Mouse (Mus musculus): Measurements from ENCODE around the gene March6. TPM values are rescaled to one million over a fixed set of nuclear protein-coding genes. Genes with fewer than 3 reads are reported as not detected.

March6 gene
- total RNA-seq, 1 experiment, result 67.6 TPM

DNA sequence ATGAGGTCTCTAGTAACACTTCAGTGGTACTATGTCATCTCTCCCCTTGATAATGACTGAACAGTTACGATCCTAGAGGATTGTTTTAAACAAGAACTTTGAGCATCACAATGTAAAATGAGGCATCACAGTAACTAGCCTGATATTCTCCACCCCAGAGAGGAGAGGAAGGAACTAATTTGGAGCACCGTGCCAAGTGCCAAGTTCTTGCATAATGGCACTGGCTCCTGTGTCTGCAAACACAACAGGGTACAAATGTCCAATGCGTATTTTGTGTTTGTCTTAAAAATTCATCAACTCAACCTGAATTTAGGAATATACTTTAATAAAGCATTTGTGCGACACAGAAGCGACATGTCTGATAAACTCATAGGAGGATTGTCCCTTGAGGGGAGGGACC, 74.5 kb downstream of the March6 start:
- H3K9me3 ChIP-seq (ENCODE audit: control insufficient read depth, insufficient read depth, low read depth, low read length), result no peaks in the 10 kb centered on the region
- in situ Hi-C loops (cut with MboI; ENCODE audit: low sequenced_read_pairs in 2 of 2, unreplicated experiment in 2 of 2), result no loop called here
- no peak overlapping the region for H3K27ac ChIP-seq (ENCODE audit: insufficient read depth, low read depth, low read length, poor library complexity, severe bottlenecking)
- H3K4me3 ChIP-seq (ENCODE audit: insufficient read depth in 1 of 2, low read depth in 1 of 2, low read length in 2 of 2, poor library complexity in 1 of 2, severe bottlenecking in 1 of 2), result no peak overlapping the region
- H3K36me3 ChIP-seq (ENCODE audit: control insufficient read depth, insufficient read depth, low read length, poor library complexity, severe bottlenecking), result peaks cover 12% of the 10 kb centered on the region
- TF ChIP-seq HCFC1 (IDR thresholded peaks at IDR 0.05; ENCODE audit: borderline replicate concordance, insufficient read depth, low read length) (no peak), CHD2 (IDR thresholded peaks at IDR 0.05; ENCODE audit: low read depth, low read length) (no peak)
- peaks cover 2% of the 10 kb centered on the region in 2 experiments; a peak in 3 of 4 replicates for H3K4me1 ChIP-seq (ENCODE audit: control insufficient read depth in 2 of 2, insufficient read depth in 2 of 2, low read length in 2 of 2, poor library complexity in 1 of 2)
- H3K9ac ChIP-seq (ENCODE audit: insufficient read depth, low read depth, low read length, poor library complexity, severe bottlenecking), result no peak overlapping the region
- no peak for DNase-seq (ENCODE audit: low read depth, low spot score)

DNA sequence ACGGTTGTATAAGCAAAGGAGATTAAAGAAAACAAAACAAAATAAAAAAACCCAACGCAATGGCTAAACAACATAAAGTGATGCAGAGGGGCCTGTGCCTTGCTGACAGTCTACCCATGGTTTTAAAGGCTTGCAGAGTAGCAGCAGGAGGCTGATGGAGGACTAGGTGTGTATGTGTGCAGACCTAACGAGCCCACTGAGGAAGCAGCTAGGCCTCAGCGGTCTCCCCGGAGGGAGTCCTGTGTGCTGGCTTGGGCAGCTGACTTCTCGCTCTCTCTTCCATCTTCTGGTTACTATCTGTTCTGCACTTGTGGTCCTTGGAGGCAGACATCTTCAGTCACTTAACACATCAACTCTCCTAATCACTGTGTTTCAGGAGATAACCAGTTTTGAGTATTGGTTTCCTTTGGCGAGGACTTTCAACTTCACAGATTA, 76.0 kb downstream of the March6 start:
- no peak overlapping the region for H3K27ac ChIP-seq (ENCODE audit: insufficient read depth, low read depth, low read length, poor library complexity, severe bottlenecking)
- H3K9ac ChIP-seq (ENCODE audit: insufficient read depth, low read depth, low read length, poor library complexity, severe bottlenecking), result no peak overlapping the region
- H3K36me3 ChIP-seq (ENCODE audit: control insufficient read depth, insufficient read depth, low read length, poor library complexity, severe bottlenecking), result peaks cover 10% of the 10 kb centered on the region; the same call in 1 of the 2 replicates
- no peaks in the 10 kb centered on the region for H3K9me3 ChIP-seq (ENCODE audit: control insufficient read depth, insufficient read depth, low read depth, low read length)
- DNase-seq (ENCODE audit: low read depth, low spot score), result no peak
- H3K4me3 ChIP-seq (ENCODE audit: insufficient read depth in 1 of 2, low read depth in 1 of 2, low read length in 2 of 2, poor library complexity in 1 of 2, severe bottlenecking in 1 of 2), result no peak overlapping the region
- no peak for TF ChIP-seq MAFK (IDR thresholded peaks at IDR 0.05; ENCODE audit: insufficient read depth, low read depth, low read length)
- no peak for TF ChIP-seq HCFC1 (IDR thresholded peaks at IDR 0.05; ENCODE audit: borderline replicate concordance, insufficient read depth, low read length)
- TF ChIP-seq CHD2 (IDR thresholded peaks at IDR 0.05; ENCODE audit: low read depth, low read length), result no peak
- no peak for TF ChIP-seq ZNF384 (IDR thresholded peaks at IDR 0.05; ENCODE audit: low read depth, low read length)
- TF ChIP-seq ZC3H11A (IDR thresholded peaks at IDR 0.05; ENCODE audit: borderline replicate concordance, low read depth, low read length), result no peak
- in situ Hi-C loops (cut with MboI; ENCODE audit: low sequenced_read_pairs in 2 of 2, unreplicated experiment in 2 of 2), result no loop called here
- peaks cover 2 to 4% of the 10 kb centered on the region in 2 experiments; a peak in 3 of 4 replicates for H3K4me1 ChIP-seq (ENCODE audit: control insufficient read depth in 2 of 2, insufficient read depth in 2 of 2, low read length in 2 of 2, poor library complexity in 1 of 2)

DNA sequence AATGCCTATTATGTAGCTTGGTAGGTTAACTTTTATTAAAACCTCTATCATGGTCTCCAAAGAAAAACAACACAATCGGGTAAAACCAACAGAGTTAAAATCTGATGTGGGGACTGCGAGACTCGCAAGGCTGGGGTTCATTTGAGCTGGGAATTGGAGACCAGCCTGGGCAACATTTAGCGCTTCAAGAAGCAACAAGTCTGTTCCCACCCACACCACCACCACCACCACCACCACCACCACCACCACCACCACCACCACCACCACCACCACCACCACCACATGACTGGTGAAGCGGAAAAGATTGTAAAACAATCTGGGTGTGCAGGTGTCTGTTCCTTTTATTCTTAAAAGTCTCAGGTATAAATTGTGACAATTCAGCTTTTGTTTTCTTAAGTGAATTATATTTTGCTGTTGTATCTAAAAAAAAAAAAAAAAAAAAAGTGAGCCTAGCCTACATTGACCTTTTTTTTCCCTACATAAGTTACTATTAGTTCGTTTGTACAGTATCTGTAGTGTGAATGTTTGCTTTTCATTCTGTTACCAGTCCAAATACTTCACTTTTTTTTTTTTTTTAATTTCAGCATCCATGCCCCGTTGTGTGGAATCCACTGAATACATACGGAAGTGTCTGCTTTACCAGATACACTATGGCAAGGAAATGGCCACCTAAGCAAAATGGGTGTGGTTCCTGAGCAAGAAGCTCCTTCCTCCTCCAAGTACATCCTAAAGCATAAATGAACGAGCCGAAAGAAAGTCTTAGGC, 76.6 kb downstream of the March6 start:
- in situ Hi-C loops (cut with MboI; ENCODE audit: low sequenced_read_pairs in 2 of 2, unreplicated experiment in 2 of 2), result no loop called here
- Histone ChIP-seq H3K9ac (ENCODE audit: insufficient read depth, low read depth, low read length, poor library complexity, severe bottlenecking) (no peak overlapping the region), H3K27ac (ENCODE audit: insufficient read depth, low read depth, low read length, poor library complexity, severe bottlenecking) (no peak overlapping the region), H3K4me3 (ENCODE audit: insufficient read depth in 1 of 2, low read depth in 1 of 2, low read length in 2 of 2, poor library complexity in 1 of 2, severe bottlenecking in 1 of 2) (no peak overlapping the region), H3K9me3 (ENCODE audit: control insufficient read depth, insufficient read depth, low read depth, low read length) (no peaks in the 10 kb centered on the region), H3K4me1 (ENCODE audit: control insufficient read depth in 2 of 2, insufficient read depth in 2 of 2, low read length in 2 of 2, poor library complexity in 1 of 2) (peaks cover 2 to 5% of the 10 kb centered on the region in 2 experiments; a peak in 3 of 4 replicates), H3K36me3 (ENCODE audit: control insufficient read depth, insufficient read depth, low read length, poor library complexity, severe bottlenecking) (peaks cover 9% of the 10 kb centered on the region; the same call in 1 of the 2 replicates)
- DNase-seq (ENCODE audit: low read depth, low spot score), result no peak
- TF ChIP-seq MAFK (IDR thresholded peaks at IDR 0.05; ENCODE audit: insufficient read depth, low read depth, low read length), result no peak

DNA sequence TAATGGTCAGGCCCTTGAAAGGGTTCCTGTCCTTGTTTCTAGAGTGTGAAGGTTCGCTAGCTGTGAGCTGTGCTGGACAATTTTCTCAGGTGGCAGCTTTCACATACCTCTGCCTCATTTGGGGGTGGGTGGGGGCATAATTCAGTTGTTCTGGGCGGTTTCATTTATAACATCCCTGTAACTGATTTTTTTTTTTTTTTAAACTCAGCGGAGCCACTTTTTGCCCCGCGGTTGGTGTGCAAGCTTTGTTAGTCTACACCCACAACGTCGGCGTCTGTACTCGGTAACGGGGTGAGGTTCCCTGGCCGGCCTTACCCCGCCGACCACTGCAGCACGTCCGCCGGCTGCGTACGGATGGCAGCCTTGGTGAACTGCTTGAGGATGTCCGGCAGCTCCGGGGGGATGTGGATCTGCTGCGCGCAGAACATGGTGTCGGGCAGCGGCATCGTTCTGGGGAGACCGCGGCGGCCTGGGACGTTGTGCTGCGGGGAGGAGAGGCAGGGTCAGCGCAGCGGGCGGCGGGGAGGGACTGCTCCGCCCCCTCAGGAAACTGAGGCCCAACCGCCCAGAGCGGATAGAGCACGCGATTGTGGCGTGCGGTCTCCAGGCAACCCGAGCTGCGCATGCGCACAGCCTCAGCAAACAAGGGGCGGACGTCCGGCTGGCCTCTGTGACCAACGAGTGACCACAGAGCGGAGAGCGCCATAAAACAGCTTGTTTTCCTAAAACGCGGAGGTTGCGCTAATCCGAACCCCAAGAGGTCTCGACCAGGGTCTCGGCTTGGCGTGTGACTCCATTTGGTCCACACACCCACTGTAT, 77.5 kb downstream of the March6 start, which contains the start of gene Ropn1l:
TSS of gene Ropn1l (minus strand) at position 640 of the 819 bp plus-strand sequence.
- Histone ChIP-seq H3K36me3 (ENCODE audit: control insufficient read depth, insufficient read depth, low read length, poor library complexity, severe bottlenecking) (peaks cover 3% of the 10 kb centered on the region; the same call in 1 of the 2 replicates), H3K27ac (ENCODE audit: insufficient read depth, low read depth, low read length, poor library complexity, severe bottlenecking) (no peak within 1 kb of the TSS), H3K4me1 (ENCODE audit: control insufficient read depth in 2 of 2, insufficient read depth in 2 of 2, low read length in 2 of 2, poor library complexity in 1 of 2) (peaks cover 2 to 5% of the 10 kb centered on the region in 2 experiments; a peak in 3 of 4 replicates), H3K9me3 (ENCODE audit: control insufficient read depth, insufficient read depth, low read depth, low read length) (no peaks in the 10 kb centered on the region), H3K4me3 (ENCODE audit: insufficient read depth in 1 of 2, low read depth in 1 of 2, low read length in 2 of 2, poor library complexity in 1 of 2, severe bottlenecking in 1 of 2) (peak within 1 kb of the TSS; percentile 67 to 74), H3K9ac (ENCODE audit: insufficient read depth, low read depth, low read length, poor library complexity, severe bottlenecking) (peak within 1 kb of the TSS; percentile 69)
- no peak for TF ChIP-seq HCFC1 (IDR thresholded peaks at IDR 0.05; ENCODE audit: borderline replicate concordance, insufficient read depth, low read length)
- no peak for TF ChIP-seq ZNF384 (IDR thresholded peaks at IDR 0.05; ENCODE audit: low read depth, low read length)
- no peak for TF ChIP-seq MAFK (IDR thresholded peaks at IDR 0.05; ENCODE audit: insufficient read depth, low read depth, low read length)
- TF ChIP-seq ZC3H11A (IDR thresholded peaks at IDR 0.05; ENCODE audit: borderline replicate concordance, low read depth, low read length), result no peak
- no peak for TF ChIP-seq CHD2 (IDR thresholded peaks at IDR 0.05; ENCODE audit: low read depth, low read length)
- in situ Hi-C loops (cut with MboI; ENCODE audit: low sequenced_read_pairs in 2 of 2, unreplicated experiment in 2 of 2), result no loop called here
- peak; percentile 43 for DNase-seq (ENCODE audit: low read depth, low spot score)

Measured in ES-E14 (cell line).